Mouse (Mus musculus) heart, adult 2 months (tissue): Measurements from ENCODE around the gene Gm17657.

Experiments used
- CTCF ChIP-seq: fragments of 200-600 bp; IDR thresholded peaks from 2 replicates; pipeline ENCODE4 v1.8.1; 2022; ENCODE audit warnings: antibody characterized with exemption, mild to moderate bottlenecking, moderate library complexity
- EP300 ChIP-seq: fragments of 200-500 bp; IDR thresholded peaks from 2 replicates; pipeline ENCODE4 v1.6.1; 2011; ENCODE audit warnings: low read depth, low read length, control low read depth; ENCODE audit not compliant: insufficient read depth
- POLR2A ChIP-seq: fragments of 200-500 bp; IDR thresholded peaks from 2 replicates; pipeline ENCODE4 v1.6.1; 2011; ENCODE audit warnings: mild to moderate bottlenecking, low read depth, low read length, control low read depth; ENCODE audit not compliant: insufficient read depth

DNA sequence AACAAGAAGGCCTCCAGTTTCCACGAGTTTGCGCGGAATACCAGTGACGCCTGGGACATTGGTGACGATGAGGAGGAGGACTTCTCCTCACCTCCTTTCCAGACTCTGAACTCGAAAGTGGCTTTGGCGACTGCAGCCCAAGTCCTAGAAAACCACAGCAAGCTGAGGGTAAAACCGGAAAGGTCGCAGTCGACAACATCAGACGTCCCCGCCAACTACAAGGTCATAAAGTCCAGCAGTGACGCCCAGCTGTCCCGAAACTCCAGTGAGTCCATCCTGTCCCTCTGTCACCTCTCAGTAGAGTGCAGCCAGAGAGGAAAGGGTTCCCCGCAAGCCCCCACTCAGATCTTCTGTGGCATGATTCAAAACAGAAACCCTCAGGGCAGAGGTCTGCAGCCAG, 19.0 kb upstream of the Gm17657 start:
- TF ChIP-seq CTCF, result no peak
- TF ChIP-seq POLR2A, result no peak
- TF ChIP-seq EP300, result no peak
